Mouse (Mus musculus) mouse trophoblast stem cell (cell line): ENCODE data around the gene Arrdc2.

Experiments
- in situ Hi-C, 2 experiments: fragments of 300-500 bp; cut with MseI, MboI; formaldehyde crosslinking; loops; 2 replicates in 1 of 2; 3 replicates in 1 of 2; pipeline ENCODE4 v1.15.1; 2025

The Arrdc2 gene

GRCm38 (mm10) chr8:70839408-70840351 is at the start of gene Arrdc2:
Arrdc2 (minus strand) TSS chr8:70839720.
- in situ Hi-C loops, result no loop called here

- in situ Hi-C loops, result no loop called here
Observed at GRCm38 (mm10) chr8:70887669-70888068, 48.1 kb upstream of the Arrdc2 start.

- in situ Hi-C loops, result no loop called here
Observed at GRCm38 (mm10) chr8:70885612-70886011, 46.1 kb upstream of the Arrdc2 start.

GRCm38 (mm10) chr8:70884683-70885082 is 45.2 kb upstream of the Arrdc2 start:
- in situ Hi-C loops, result no loop called here

GRCm38 (mm10) chr8:70884186-70884585 is 44.7 kb upstream of the Arrdc2 start:
- in situ Hi-C loops, result no loop called here

- in situ Hi-C loops, result no loop called here
Observed at GRCm38 (mm10) chr8:70880546-70880945, 41.0 kb upstream of the Arrdc2 start.

GRCm38 (mm10) chr8:70880126-70880525 is 40.6 kb upstream of the Arrdc2 start:
- in situ Hi-C loops, result no loop called here

GRCm38 (mm10) chr8:70879500-70879899 is 40.0 kb upstream of the Arrdc2 start:
- in situ Hi-C loops, result no loop called here

- in situ Hi-C loops, result no loop called here
Observed at GRCm38 (mm10) chr8:70878178-70878577, 38.7 kb upstream of the Arrdc2 start.

- in situ Hi-C loops, result no loop called here
Observed at GRCm38 (mm10) chr8:70876382-70876781, 36.9 kb upstream of the Arrdc2 start.

GRCm38 (mm10) chr8:70874441-70874840 is 34.9 kb upstream of the Arrdc2 start:
- in situ Hi-C loops, result no loop called here

- in situ Hi-C loops, result no loop called here
Observed at GRCm38 (mm10) chr8:70873364-70873985, 34.0 kb upstream of the Arrdc2 start, which contains the start of gene Ccdc124. Ccdc124 (minus strand) TSS chr8:70873935.

- in situ Hi-C loops, result no loop called here
Observed at GRCm38 (mm10) chr8:70872643-70873363, 33.3 kb upstream of the Arrdc2 start.

GRCm38 (mm10) chr8:70871195-70871807 is 31.8 kb upstream of the Arrdc2 start:
- in situ Hi-C loops, result no loop called here

- in situ Hi-C loops, result no loop called here
Observed at GRCm38 (mm10) chr8:70869601-70870041, 30.1 kb upstream of the Arrdc2 start.

- in situ Hi-C loops, result no loop called here
Observed at GRCm38 (mm10) chr8:70869199-70869571, 29.7 kb upstream of the Arrdc2 start.

- in situ Hi-C loops, result no loop called here
Observed at GRCm38 (mm10) chr8:70868559-70869198, 29.2 kb upstream of the Arrdc2 start.

- in situ Hi-C loops, result no loop called here
Observed at GRCm38 (mm10) chr8:70866566-70866965, 27.0 kb upstream of the Arrdc2 start.

GRCm38 (mm10) chr8:70866001-70866520 is 26.5 kb upstream of the Arrdc2 start:
- in situ Hi-C loops, result no loop called here

GRCm38 (mm10) chr8:70865350-70866000 is 26.0 kb upstream of the Arrdc2 start:
- in situ Hi-C loops, result no loop called here
